Mouse (Mus musculus) neural tube, embryonic 15.5 days (tissue): ENCODE results near the gene Myo18a. TPM values are rescaled to one million over a fixed set of nuclear protein-coding genes. Genes with fewer than 3 reads are reported as not detected.
A peak's percentile ranks its signal among the peaks of the same experiment; 100 is the strongest.
"Not testable (repeated sequence)": the region's sequence is repeated elsewhere in the genome, so short reads cannot be mapped to it uniquely, and the experiment has no call there.

Experiments used
- ATAC-seq: fragments of 200-750 bp; cut with Nextera tagmentation; 2 replicates; pipeline ENCODE4 v1.8.0; 2017; ENCODE audit warnings: mild to moderate bottlenecking, moderate TSS enrichment, moderate library complexity; ENCODE audit not compliant: low FRiP score
- H3K27ac ChIP-seq: fragments of 300-500 bp; sonication (generic); replicated peaks from 2 replicates; pipeline ENCODE4 v1.5.1; 2015; ENCODE audit warnings: mild to moderate bottlenecking, inconsistent platforms
- H3K27me3 ChIP-seq: fragments of 300-500 bp; sonication (generic); replicated peaks from 2 replicates; pipeline ENCODE4 v1.6.1; 2015; ENCODE audit warnings: inconsistent platforms
- H3K36me3 ChIP-seq: fragments of 300-500 bp; sonication (generic); 2 replicates; pipeline ENCODE4 v1.6.1; 2015; ENCODE audit warnings: inconsistent platforms
- H3K4me1 ChIP-seq: fragments of 300-500 bp; sonication (generic); 2 replicates; pipeline ENCODE4 v1.6.1; 2015; ENCODE audit warnings: inconsistent platforms
- H3K4me2 ChIP-seq: fragments of 300-500 bp; sonication (generic); 2 replicates; pipeline ENCODE4 v1.6.1; 2015; ENCODE audit warnings: inconsistent platforms, mild to moderate bottlenecking, moderate library complexity
- H3K4me3 ChIP-seq: fragments of 300-500 bp; sonication (generic); replicated peaks from 2 replicates; pipeline ENCODE4 v1.5.1; 2015; ENCODE audit warnings: mild to moderate bottlenecking, inconsistent platforms
- H3K9ac ChIP-seq: fragments of 300-500 bp; sonication (generic); replicated peaks from 2 replicates; pipeline ENCODE4 v1.6.1; 2015; ENCODE audit warnings: mild to moderate bottlenecking, inconsistent platforms
- H3K9me3 ChIP-seq: fragments of 300-500 bp; sonication (generic); replicated peaks from 2 replicates; pipeline ENCODE4 v1.6.1; 2016; ENCODE audit warnings: inconsistent platforms
- WGBS: fragments of 180-500 bp; shearing (Covaris S2); methylation state at CpG from one replicate; pipeline ENCODE4 v1.1.7; 2015; ENCODE audit warnings: mixed read lengths; 5-methylcytosine and 5-hydroxymethylcytosine counted together
- polyA plus RNA-seq: library from polyadenylated mRNA; unstranded; fragments of >200 nt; fragmentation: Nextera tagmentation; extraction: Ambion mirVana; gene quantifications from 2 replicates; pipeline ENCODE4 v1.2.1, GENCODE M21; 2015

The Myo18a gene
- polyA plus RNA-seq = 39.6 and 40.8 TPM in 2 replicates

DNA sequence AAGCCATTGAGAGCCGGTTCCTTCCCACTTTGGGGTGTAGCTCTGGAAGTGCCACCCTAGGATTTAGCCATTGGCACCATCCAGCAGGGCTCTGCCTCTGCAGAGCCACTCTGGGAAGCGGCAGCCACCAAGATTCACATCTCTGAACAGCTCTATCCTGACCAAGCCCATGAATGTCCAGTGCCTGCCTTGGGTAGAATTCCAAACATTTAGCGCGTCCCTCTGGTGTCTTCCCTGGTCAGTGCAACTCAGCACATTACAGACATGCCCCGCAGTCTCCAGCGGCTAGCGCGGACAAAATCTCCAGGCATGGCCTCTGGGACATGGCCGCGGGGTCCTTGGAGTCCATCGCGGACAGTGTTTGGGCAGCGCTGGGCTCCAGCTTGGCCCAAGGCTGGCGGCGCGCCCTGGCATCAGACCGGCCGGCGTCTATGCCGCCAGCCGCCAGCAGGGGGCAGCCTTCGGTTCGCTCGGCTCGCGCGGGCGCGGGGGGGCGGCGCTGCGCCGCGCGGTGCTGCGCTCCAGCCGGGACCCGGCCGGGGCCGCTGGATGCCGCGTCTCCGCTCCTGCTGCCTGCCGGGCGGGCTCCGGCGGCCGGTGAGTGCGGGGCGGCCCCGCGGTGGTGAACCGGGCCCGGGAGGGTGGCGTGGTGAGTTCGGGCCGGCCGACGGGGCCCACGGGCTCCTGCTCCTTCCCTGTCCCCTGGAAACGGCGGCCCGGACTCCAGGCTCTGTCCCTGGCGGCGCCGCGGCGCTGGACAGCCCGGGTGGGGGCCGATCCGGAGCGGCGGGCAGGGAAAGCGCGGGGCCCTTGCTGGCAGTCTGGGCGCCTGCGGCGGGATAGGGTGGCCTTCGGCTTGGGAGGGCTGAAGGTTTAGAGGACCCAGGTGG lies at the start of gene Myo18a:
Myo18a (plus strand) TSS at position 464 of the 890 bp plus-strand sequence.
- H3K9me3 ChIP-seq = no peaks in the 10 kb centered on the region
- ATAC-seq = peak; percentile 83
- peak within 1 kb of the TSS; percentile 98 for H3K9ac ChIP-seq
- peak within 1 kb of the TSS; percentile 93 for H3K27ac ChIP-seq
- 2% methylated on average over 57 of the region's 79 CpGs for WGBS
- no peaks in the 10 kb centered on the region for H3K27me3 ChIP-seq
- peak within 1 kb of the TSS; percentile 90 for H3K4me3 ChIP-seq
- H3K36me3 ChIP-seq = no peaks in the 10 kb centered on the region
- peaks cover 40% of the 10 kb centered on the region for H3K4me1 ChIP-seq
- peak within 1 kb of the TSS; percentile 89 for H3K4me2 ChIP-seq

DNA sequence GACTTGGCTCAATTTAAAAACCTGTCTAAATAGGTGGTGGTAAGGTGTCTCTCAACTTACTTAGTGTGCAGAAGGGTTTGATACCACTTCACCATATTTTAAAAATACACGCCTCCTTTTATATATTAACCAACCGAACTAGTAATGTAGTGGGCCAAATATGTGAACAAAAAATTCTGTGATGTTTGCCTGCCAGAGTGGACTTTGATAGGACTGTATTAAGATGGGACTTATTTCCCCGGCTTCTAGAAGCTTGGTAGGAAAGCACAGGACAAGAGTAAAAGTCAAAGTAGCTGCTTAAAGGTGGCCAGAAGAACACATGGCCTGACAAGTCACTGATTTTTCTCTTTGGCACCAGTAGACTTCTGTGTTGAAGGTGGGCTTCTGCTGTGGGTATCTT lies 49.3 kb upstream of the Myo18a start:
- H3K9me3 ChIP-seq = no peaks in the 10 kb centered on the region
- peaks cover 6% of the 10 kb centered on the region; the same call in 1 of the 2 replicates for H3K36me3 ChIP-seq
- 97% methylated on average over 3 of the region's 3 CpGs for WGBS
- no peaks in the 10 kb centered on the region for H3K27me3 ChIP-seq
- H3K4me1 ChIP-seq = no peaks in the 10 kb centered on the region
- no peak for ATAC-seq
- no peak overlapping the region for H3K9ac ChIP-seq
- H3K27ac ChIP-seq = no peak overlapping the region
- no peak overlapping the region for H3K4me2 ChIP-seq
- H3K4me3 ChIP-seq = no peak overlapping the region

GRCm38 (mm10) chr11:77719055-77719454 lies 44.0 kb upstream of the Myo18a start:
- Histone ChIP-seq H3K9me3 (no peaks in the 10 kb centered on the region), H3K27ac (no peak overlapping the region), H3K4me3 (no peak overlapping the region), H3K4me1 (no peaks in the 10 kb centered on the region), H3K4me2 (no peak overlapping the region), H3K27me3 (no peaks in the 10 kb centered on the region), H3K9ac (no peak overlapping the region), H3K36me3 (no peaks in the 10 kb centered on the region; the same call in 1 of the 2 replicates)
- no peak for ATAC-seq
- 97% methylated on average over 2 of the region's 2 CpGs for WGBS

DNA sequence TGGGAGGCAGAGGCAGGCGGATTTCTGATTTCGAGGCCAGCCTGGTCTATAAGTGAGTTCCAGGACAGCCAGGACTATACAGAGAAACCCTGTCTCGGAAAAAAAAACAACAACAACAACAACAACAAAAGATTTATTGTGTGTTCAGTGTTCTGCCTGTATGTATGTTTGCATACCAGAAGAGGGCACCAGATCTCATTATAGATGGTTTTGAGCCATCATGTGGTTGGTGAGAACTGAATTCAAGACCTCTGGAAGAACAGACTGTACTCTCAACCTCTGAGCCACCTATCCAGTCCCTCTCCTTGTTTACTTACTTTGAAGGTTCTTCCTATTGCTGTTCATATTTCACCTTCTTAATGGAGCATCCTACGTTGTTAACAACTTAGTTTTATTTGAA lies 41.7 kb upstream of the Myo18a start:
- Histone ChIP-seq H3K27ac (no peak overlapping the region), H3K36me3 (no peaks in the 10 kb centered on the region; the same call in 1 of the 2 replicates), H3K4me1 (no peaks in the 10 kb centered on the region), H3K27me3 (no peaks in the 10 kb centered on the region), H3K9ac (no peak overlapping the region), H3K9me3 (no peaks in the 10 kb centered on the region), H3K4me3 (no peak overlapping the region), H3K4me2 (no peak overlapping the region)
- no peak for ATAC-seq
- 93% methylated on average over 4 of the region's 4 CpGs for WGBS

DNA sequence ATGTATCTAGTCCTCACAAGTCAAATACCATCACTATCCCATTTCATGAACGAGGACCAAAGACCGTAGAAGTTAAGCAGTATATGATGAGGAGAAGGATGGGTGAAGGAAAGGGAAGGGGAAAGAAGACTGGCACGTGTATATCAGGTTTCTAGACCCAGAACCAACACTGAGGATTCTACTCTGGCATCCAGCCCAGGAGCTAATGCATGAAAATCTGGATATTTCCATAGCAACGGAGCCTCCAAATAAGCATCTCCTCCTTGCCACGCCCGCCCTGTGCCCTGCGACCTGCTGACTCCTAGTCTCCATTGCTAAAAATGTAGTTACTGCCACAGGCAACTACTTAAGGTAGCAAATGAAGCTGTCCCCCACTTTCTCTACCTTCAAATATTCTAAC lies 38.3 kb upstream of the Myo18a start:
- Histone ChIP-seq H3K4me1 (no peaks in the 10 kb centered on the region), H3K4me3 (no peak overlapping the region), H3K4me2 (no peak overlapping the region), H3K27ac (no peak overlapping the region), H3K36me3 (no peaks in the 10 kb centered on the region; the same call in 1 of the 2 replicates), H3K9ac (no peak overlapping the region), H3K27me3 (no peaks in the 10 kb centered on the region), H3K9me3 (no peaks in the 10 kb centered on the region)
- no peak for ATAC-seq
- 74% methylated on average over 7 of the region's 7 CpGs for WGBS

DNA sequence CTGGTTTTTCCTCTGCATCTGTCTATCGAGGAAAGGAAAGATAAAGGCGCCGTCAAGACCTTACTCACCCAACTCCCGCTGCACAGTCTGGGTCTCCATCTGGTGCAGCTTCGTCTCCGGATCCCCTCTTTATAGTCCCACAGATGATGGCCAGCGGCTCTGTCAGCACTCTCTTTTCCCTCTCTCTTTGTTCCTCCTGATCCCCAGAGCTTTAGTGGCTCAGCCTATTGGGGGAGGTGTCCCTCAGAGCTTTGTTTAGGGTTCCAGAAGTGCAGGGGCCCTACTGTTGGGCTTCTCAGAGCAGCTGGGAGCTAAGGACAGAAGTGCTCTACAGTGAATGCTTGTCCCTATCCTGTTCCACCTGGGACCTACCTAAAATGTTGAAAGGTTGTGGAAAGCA lies 37.9 kb upstream of the Myo18a start, which contains the start of gene Cryba1:
Cryba1 (minus strand) TSS at position 101 of the 400 bp plus-strand sequence.
- WGBS = 45% methylated on average over 7 of the region's 7 CpGs
- H3K27me3 ChIP-seq = no peaks in the 10 kb centered on the region
- no peak within 1 kb of the TSS for H3K27ac ChIP-seq
- no peak for ATAC-seq
- no peaks in the 10 kb centered on the region for H3K9me3 ChIP-seq
- H3K4me3 ChIP-seq = no peak within 1 kb of the TSS
- no peaks in the 10 kb centered on the region; the same call in 1 of the 2 replicates for H3K36me3 ChIP-seq
- H3K4me1 ChIP-seq = no peaks in the 10 kb centered on the region
- no peak within 1 kb of the TSS for H3K4me2 ChIP-seq
- H3K9ac ChIP-seq = no peak within 1 kb of the TSS

DNA sequence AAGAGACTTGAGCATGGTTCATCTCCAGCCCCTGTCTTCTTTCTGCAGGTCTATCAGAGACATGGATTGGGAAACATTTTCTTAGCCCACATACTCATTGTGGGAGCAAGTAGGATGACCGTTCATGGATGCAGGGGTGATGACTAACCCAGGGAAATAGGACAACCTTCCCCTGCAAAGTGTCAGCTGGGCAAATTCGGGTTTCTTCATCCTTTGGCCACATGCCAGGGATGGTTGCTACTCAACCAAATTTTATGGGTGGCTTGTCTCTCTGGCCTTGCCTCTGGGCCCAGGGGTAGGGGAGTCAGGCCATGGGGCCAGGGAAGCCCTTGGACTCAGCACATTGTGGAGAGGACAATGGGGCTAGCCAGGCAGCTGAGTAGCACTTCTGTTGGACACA lies 34.5 kb upstream of the Myo18a start:
- 47% methylated on average over 2 of the region's 2 CpGs for WGBS
- Histone ChIP-seq H3K9me3 (no peaks in the 10 kb centered on the region), H3K4me1 (no peaks in the 10 kb centered on the region), H3K4me3 (no peak overlapping the region), H3K27me3 (no peaks in the 10 kb centered on the region), H3K9ac (no peak overlapping the region), H3K4me2 (no peak overlapping the region), H3K36me3 (no peaks in the 10 kb centered on the region), H3K27ac (no peak overlapping the region)
- ATAC-seq = no peak

- Histone ChIP-seq H3K9ac (no peak overlapping the region), H3K36me3 (no peaks in the 10 kb centered on the region), H3K4me3 (no peak overlapping the region), H3K4me2 (no peak overlapping the region), H3K27me3 (no peaks in the 10 kb centered on the region), H3K4me1 (peaks cover 2% of the 10 kb centered on the region; the same call in 1 of the 2 replicates), H3K9me3 (no peaks in the 10 kb centered on the region), H3K27ac (no peak overlapping the region)
- 2% methylated on average over 6 of the region's 6 CpGs for WGBS
- ATAC-seq = no peak
Observed at GRCm38 (mm10) chr11:77737289-77737688, 25.8 kb upstream of the Myo18a start.

DNA sequence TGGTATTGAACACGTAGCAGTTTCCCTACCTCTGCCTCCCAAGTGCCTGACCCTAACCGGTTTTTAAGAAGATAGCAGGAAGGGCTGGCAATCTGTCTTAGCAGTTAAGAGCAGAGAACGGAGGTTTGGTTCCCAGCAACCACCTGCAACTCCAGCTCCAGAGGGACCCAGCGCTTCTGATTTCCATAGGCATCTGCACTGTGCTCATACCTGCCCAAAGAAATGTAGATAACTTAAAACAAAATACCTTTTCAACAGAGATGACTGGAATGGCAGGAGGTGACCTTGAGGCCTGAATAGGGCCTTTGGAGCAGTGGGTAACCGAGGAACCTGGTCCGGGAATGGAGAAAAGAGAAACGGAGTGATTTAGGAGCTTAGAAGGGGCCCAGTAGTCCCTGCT lies 24.5 kb upstream of the Myo18a start:
- 50% methylated on average over 7 of the region's 7 CpGs for WGBS
- Histone ChIP-seq H3K4me1 (peaks cover 2% of the 10 kb centered on the region; the same call in 1 of the 2 replicates), H3K27me3 (no peaks in the 10 kb centered on the region), H3K4me2 (no peak overlapping the region), H3K4me3 (no peak overlapping the region), H3K27ac (no peak overlapping the region), H3K9ac (no peak overlapping the region), H3K9me3 (no peaks in the 10 kb centered on the region), H3K36me3 (no peaks in the 10 kb centered on the region)
- ATAC-seq = no peak

GRCm38 (mm10) chr11:77743966-77744365 lies 19.1 kb upstream of the Myo18a start:
- Histone ChIP-seq H3K9ac (no peak overlapping the region), H3K27me3 (no peaks in the 10 kb centered on the region), H3K4me3 (no peak overlapping the region), H3K27ac (no peak overlapping the region), H3K4me2 (no peak overlapping the region), H3K4me1 (no peaks in the 10 kb centered on the region), H3K9me3 (no peaks in the 10 kb centered on the region), H3K36me3 (no peaks in the 10 kb centered on the region)
- WGBS = 35% methylated on average over 6 of the region's 6 CpGs
- ATAC-seq = no peak

DNA sequence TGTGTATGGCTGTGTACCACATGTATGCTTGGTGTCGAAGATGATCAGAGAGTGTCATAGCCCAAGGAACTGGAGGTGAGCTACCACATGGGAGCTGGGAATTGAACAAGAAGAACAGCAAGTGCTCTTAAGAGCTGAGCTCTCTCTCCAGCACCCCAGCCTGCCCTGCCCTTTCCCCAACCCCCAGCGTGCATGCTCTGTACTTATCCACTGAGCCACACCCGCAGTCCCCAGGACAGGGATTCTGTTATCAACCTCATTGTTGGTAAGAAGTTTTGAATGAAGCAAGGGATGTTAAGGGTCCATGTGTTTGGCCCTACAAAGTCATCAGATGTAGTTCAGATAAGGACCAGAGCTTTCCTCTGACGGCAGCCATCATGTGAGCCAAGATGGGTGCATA lies 16.4 kb upstream of the Myo18a start:
- Histone ChIP-seq H3K9me3 (no peaks in the 10 kb centered on the region), H3K36me3 (no peaks in the 10 kb centered on the region), H3K4me3 (no peak overlapping the region), H3K9ac (no peak overlapping the region), H3K27ac (no peak overlapping the region), H3K4me2 (no peak overlapping the region), H3K27me3 (no peaks in the 10 kb centered on the region), H3K4me1 (no peaks in the 10 kb centered on the region)
- ATAC-seq = no peak
- 89% methylated on average over 4 of the region's 4 CpGs for WGBS

DNA sequence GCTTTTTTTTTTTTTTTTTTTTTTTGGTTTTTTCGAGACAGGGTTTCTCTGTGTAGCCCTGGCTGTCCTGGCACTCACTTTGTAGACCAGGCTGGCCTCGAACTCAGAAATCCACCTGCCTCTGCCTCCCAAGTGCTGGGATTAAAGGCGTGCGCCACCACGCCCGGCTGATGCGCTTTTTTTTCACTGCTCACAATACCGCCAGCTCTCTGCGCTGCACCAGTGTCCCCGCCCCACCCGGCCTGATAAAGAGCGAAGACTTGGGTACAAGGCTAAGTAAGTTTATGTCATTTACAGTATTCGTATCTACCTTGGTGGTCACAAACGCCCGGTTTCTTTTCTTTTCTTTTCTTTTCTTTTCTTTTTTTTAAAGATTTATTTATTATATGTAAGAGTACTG lies 15.9 kb upstream of the Myo18a start:
- H3K9me3 ChIP-seq, H3K36me3 ChIP-seq, H3K4me3 ChIP-seq, H3K27me3 ChIP-seq, H3K27ac ChIP-seq, ATAC-seq, H3K4me1 ChIP-seq, H3K4me2 ChIP-seq, H3K9ac ChIP-seq: not testable (repeated sequence)
- WGBS = 98% methylated on average over 14 of the region's 15 CpGs
